Mouse (Mus musculus) neutrophil, adult 65 days (primary cell): ENCODE measurements around the gene Cybb. TPM values are rescaled to one million over a fixed set of nuclear protein-coding genes. Genes with fewer than 3 reads are reported as not detected.

ENCODE experiments used
- total RNA-seq: library from RNA; stranded (reverse); gene quantifications from 2 replicates; pipeline ENCODE4 v1.2.4, GENCODE M21; 2023

Gene Cybb
- total RNA-seq: 1,145 and 1,160 TPM in 2 replicates

GRCm38 (mm10) chrX:9487671-9488070 is at the start of gene Cybb:
TSS of gene Cybb (minus strand) at chrX:9487771.

Other genes starting within 250 kb of the Cybb start
- not detected in 2 replicates for gene Gm14862, start 230.9 kb downstream of the Cybb start, total RNA-seq
- 4.3 and 5.0 TPM in 2 replicates for gene Xk, start 215.0 kb downstream of the Cybb start, total RNA-seq
- 3.0 TPM in 1 of 2 replicates, not detected in the other for gene H2al1m, start 204.0 kb downstream of the Cybb start, total RNA-seq
- gene H2al1k, start 137.1 kb downstream of the Cybb start, total RNA-seq: 1.2 TPM in 1 of 2 replicates, not detected in the other
- not detected in 2 replicates for gene H2al1o, start 84.6 kb upstream of the Cybb start, total RNA-seq
- 20.2 and 20.6 TPM in 2 replicates for gene Dynlt3, start 175.2 kb upstream of the Cybb start, total RNA-seq